Mouse (Mus musculus) ES-CJ7 (cell line): ENCODE data around the gene Rps19.
A peak's percentile ranks its signal among the peaks of the same experiment; 100 is the strongest.
"Not testable (repeated sequence)": the region's sequence is repeated elsewhere in the genome, so short reads cannot be mapped to it uniquely, and the experiment has no call there.

Experiments
- DNase-seq: peaks from one replicate; pipeline ENCODE4 v3.0.0; 2011; ENCODE audit warnings: low read depth, low spot score

Rps19 gene

GRCm38 (mm10) chr7:24869532-24870165 is 14.5 kb upstream of the Rps19 start, which contains the start of the genes Lypd4 and Dmrtc2:
Gene Lypd4, minus strand, starts transcription at chr7:24869941.
Gene Dmrtc2, plus strand, starts transcription at chr7:24870057.
- peak; percentile 87 for DNase-seq

- DNase-seq: no peak
Measured at GRCm38 (mm10) chr7:24877588-24877987, 6.6 kb upstream of the Rps19 start.

GRCm38 (mm10) chr7:24879620-24880019 is 4.6 kb upstream of the Rps19 start:
- peak; percentile 98 for DNase-seq

GRCm38 (mm10) chr7:24882416-24883199 is 1.6 kb upstream of the Rps19 start:
- DNase-seq: no peak

GRCm38 (mm10) chr7:24884693-24885291 is 621 bp downstream of the Rps19 start:
- DNase-seq: no peak

GRCm38 (mm10) chr7:24885468-24886307 is 1.5 kb downstream of the Rps19 start:
- no peak for DNase-seq

GRCm38 (mm10) chr7:24886308-24886633 is 2.1 kb downstream of the Rps19 start:
- no peak for DNase-seq

GRCm38 (mm10) chr7:24887096-24887495 is 2.9 kb downstream of the Rps19 start:
- DNase-seq: no peak

GRCm38 (mm10) chr7:24889431-24890220 is 5.5 kb downstream of the Rps19 start:
- no peak for DNase-seq

- DNase-seq: peak; percentile 93
Measured at GRCm38 (mm10) chr7:24890281-24891216, 6.4 kb downstream of the Rps19 start.

- DNase-seq: peak; percentile 43
Measured at GRCm38 (mm10) chr7:24891241-24892124, 7.3 kb downstream of the Rps19 start.

- DNase-seq: no peak
Measured at GRCm38 (mm10) chr7:24892125-24892583, 8.0 kb downstream of the Rps19 start.

GRCm38 (mm10) chr7:24895749-24896148 is 11.6 kb downstream of the Rps19 start:
- DNase-seq: not testable (repeated sequence)

- no peak for DNase-seq
Measured at GRCm38 (mm10) chr7:24896269-24896668, 12.1 kb downstream of the Rps19 start.

GRCm38 (mm10) chr7:24897224-24897623 is 13.1 kb downstream of the Rps19 start, which contains the start of gene Cd79a:
Gene Cd79a, plus strand, starts transcription at chr7:24897381.
- no peak for DNase-seq

GRCm38 (mm10) chr7:24897959-24898358 is 13.8 kb downstream of the Rps19 start:
- no peak for DNase-seq

- no peak for DNase-seq
Measured at GRCm38 (mm10) chr7:24901114-24901513, 16.9 kb downstream of the Rps19 start.

- DNase-seq: no peak
Measured at GRCm38 (mm10) chr7:24901842-24902241, 17.7 kb downstream of the Rps19 start.

GRCm38 (mm10) chr7:24902264-24902629 is 18.1 kb downstream of the Rps19 start:
- DNase-seq: no peak
